Mouse (Mus musculus) heart, postnatal 25 days (tissue): ENCODE results near the gene Irx4. TPM values are rescaled to one million over a fixed set of nuclear protein-coding genes. Genes with fewer than 3 reads are reported as not detected.

Source experiments
- DNase-seq: peaks from one replicate; pipeline ENCODE4 v3.0.0; 2022; ENCODE audit warnings: low spot score
- intact Hi-C: fragments of 180-260 bp; cut with DNase I; formaldehyde crosslinking; loops from one replicate; pipeline ENCODE4 v1.15.1; 2025
- total RNA-seq, 2 experiments: library from RNA; stranded (reverse); gene quantifications; 2 replicates each; pipeline ENCODE4 v1.2.3; 2021

Gene Irx4
- total RNA-seq, result 10 to 100 TPM; 26.0 to 27.0 TPM

DNA sequence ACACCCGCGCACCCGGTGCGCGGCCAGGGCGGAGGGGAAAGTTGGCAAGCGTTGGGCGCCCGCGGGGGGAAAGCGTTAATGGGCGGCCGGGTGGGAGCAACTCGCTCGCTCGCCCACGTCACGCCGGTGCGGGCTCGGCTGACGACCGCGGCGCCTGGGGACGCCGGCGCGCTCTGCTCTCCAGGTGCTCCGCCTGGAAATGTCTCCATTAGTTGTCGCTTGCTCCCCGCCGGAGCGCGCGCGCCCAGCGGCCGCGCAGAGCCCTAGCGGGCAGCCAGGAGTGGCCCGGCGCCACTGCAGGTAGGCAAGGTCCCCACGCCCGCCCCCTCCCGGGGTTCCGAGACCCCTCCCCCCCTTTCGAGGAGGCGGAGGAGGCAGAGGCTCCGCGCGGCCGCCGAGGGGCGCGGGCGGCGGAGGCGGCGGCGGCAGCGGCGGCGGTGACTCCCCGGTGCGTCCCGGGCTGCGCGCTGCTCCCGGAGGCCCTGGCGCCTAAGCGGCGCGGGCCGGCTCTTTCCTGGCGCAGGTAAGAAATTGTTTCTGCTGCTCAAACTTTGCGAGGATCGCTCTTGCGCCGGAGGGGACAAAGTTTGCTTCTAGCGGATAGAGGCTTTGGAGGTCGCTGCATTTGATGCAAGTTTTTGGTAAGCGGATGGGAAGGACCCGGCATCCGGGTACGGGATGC lies at the start of gene Irx4:
Gene Irx4, plus strand, starts transcription at position 126 of the 682 bp plus-strand sequence.
- intact Hi-C loops, result loop anchor here (5.0 kb wide), 1 partner anchor 67 kb away; the partner anchor contains the start of genes Mrpl36 and Ndufs6
- no peak for DNase-seq

DNA sequence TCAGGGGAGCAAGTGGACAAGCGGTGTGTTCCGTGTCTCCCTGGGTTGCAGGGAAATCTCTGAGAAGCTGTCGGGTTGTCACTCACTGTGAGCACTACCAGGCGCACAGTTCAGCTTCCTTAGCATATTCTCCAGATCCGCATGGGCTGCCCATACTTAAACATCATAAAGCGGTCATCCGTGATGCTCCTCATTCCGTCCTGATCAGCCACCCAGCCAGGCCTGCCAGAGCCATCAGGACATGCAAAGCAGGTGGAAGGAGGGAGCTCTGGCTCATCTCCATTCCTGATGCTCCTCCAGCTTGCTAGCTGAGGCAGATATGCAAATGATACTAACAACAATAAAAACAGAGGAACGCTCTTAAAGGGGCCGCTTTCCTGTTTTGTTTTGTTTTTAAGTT lies 46.0 kb upstream of the Irx4 start:
- intact Hi-C loops, result no loop called here
- DNase-seq, result no peak

- intact Hi-C loops, result no loop called here
- DNase-seq, result no peak
These were observed 23.8 kb upstream of the Irx4 start for GRCm38 (mm10) chr13:73236461-73236860.

DNA sequence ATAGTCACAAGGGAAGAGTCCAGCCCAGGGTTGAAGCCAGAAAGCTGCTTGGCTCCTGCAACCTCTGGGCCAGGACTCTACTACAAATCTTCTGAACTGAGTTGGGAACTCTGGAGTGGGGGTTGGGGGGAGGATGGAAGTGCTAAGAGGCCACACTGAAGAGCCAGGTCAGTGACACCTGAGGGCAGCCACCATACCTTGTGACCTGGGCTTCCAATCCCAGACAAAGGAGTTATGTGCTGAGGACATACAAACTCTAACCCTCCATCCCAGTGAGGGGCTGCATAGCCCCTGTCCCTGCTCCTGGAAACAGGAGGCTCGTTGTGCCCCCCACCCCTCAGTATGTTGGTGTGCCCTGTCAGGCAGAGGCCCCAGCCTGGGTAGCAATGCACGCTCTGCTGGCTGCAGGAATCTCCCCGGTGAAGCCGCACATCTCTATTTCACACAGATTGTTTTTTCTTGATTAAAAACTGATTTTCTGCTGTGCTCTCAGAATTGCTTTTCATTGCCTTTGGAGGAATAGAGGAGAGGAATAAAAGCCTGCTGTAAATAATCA lies 21.0 kb upstream of the Irx4 start:
- DNase-seq, result no peak
- intact Hi-C loops, result no loop called here

DNA sequence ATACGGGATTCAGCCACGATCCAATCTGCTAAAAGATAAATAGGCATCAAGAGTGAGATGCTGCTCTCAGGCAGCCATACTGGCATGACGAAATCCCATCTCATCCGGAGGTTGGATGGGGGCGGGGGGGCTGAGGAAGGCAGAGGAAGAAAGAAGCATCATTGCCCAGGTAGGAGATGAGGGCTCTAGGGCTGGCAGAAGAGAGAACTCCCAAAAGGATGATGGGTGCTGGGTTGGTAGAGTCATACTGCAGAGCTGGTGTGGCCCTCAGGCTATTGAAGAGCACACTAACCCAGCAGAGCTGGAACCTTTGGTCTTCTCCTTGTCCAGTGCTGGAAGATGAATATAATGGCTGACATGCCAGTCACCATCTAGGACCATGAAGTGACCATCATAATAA lies 17.7 kb upstream of the Irx4 start:
- intact Hi-C loops, result no loop called here
- DNase-seq, result no peak

DNA sequence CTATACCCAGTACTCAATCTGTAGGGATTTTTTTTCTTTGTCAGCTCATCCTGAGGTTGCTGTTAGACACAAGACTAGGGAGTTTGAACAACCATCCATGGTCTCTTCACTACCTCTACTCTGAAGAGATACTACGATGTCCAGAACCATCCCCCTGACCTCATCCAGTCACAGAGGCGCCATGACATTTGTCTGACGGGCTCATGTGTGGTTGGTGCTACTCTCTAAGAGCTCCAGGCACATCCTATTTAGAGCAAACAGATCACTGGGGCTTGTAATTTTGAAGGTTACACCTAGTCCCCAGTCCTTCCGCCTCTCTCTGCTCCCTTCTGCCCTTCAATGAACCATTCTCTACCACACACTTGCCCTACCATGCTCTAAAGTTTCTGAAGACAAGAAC lies 13.3 kb upstream of the Irx4 start:
- intact Hi-C loops, result no loop called here
- no peak for DNase-seq

DNA sequence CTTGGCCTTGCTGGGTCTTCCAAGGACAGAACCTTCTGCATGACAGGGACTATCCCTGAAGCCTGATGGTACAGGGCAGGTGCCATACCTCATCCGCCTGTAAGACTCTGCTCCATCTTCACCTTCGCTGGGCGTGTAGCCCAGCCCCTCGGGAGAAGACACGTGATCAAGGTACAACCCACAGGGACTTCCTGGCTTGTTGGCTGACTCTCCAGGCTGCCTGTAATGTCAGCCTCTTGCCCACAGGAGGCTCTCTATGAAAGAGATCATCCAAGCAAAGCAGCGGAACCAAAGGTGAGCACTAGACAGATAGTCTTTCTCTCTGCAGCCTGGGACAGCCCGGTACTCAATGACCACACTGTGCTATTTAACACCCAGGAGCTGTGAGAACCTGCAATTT lies 9.1 kb upstream of the Irx4 start:
- DNase-seq, result no peak
- intact Hi-C loops, result no loop called here

- DNase-seq, result no peak
- intact Hi-C loops, result no loop called here
These were observed 8.3 kb upstream of the Irx4 start for GRCm38 (mm10) chr13:73252022-73252421.

GRCm38 (mm10) chr13:73258415-73258814 lies 1.9 kb upstream of the Irx4 start:
- intact Hi-C loops, result loop anchor here (5.0 kb wide), 1 partner anchor 86 kb away; no protein-coding TSS in a partner anchor
- no peak for DNase-seq

DNA sequence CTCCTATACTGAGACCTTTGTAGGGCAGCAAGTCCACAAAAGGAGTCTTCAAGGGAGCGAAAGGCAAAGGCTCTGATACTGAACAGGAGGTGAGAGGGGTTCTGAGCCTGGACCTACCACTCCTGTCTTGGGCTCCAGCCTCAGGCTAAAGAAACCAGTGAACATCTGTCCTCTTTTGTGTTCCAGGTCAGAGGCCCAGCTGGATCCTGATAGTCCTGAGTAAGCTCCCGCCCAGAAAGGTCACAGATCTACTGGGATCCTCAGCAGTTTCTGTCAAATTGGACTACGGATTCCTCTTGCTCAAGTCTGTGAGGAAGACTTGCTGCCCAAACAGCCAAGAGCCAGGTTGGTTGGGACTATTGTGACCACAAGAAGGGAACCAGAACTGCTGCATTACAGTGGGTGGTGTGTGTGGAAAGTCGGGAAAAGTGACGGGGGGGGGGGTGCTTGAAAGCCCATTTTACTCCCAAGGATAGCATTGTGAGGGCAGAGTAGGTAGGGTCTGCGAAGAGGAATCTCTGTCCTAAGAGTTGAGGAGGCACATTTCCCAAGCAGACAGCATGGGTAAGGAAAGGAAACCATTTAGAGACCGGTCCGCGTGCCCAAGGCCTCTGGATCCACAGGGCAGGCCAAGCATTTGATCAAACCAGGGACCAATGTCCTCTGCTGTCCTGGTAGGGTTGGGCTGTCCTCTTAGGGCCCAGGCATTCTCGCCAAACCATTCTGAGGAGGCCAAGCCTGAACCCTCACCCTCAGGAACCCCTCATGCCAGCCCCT lies 514 bp upstream of the Irx4 start:
- intact Hi-C loops, result loop anchor here (5.0 kb wide), 2 partner anchors 68 to 87 kb away; partner anchors contain the start of genes Mrpl36 and Ndufs6

GRCm38 (mm10) chr13:73261036-73261730 lies 904 bp downstream of the Irx4 start:
- no peak for DNase-seq
- intact Hi-C loops, result loop anchor here (5.0 kb wide), 1 partner anchor 66 kb away; the partner anchor contains the start of genes Mrpl36 and Ndufs6

More for the DNA sequence above, 514 bp upstream of the Irx4 start:
- DNase-seq, result no peak

DNA sequence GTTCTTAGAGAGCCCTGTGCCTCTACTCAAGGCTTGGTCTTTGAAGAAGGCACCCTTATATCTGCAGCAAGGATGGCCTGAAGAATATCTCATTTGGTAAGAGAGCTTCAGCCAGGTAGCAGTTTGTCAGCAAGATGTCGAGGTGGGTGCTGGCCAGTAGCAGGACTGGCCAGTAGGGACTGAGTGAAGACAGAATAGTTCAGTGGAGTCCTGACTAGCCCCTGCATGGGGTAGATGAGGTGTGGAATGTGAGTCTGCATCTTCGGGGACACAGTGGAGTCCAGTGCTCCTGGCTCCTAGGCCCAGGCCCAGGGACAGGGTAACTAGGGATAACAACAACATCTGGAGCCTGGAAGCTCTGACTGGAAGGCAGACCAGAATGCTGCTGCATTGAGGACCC lies 1.6 kb downstream of the Irx4 start:
- intact Hi-C loops, result loop anchor here (5.0 kb wide), 1 partner anchor 65 kb away; the partner anchor contains the start of genes Mrpl36 and Ndufs6
- DNase-seq, result no peak

GRCm38 (mm10) chr13:73262336-73263127 lies 2.3 kb downstream of the Irx4 start:
- no peak for DNase-seq
- intact Hi-C loops, result loop anchor here (5.0 kb wide), 1 partner anchor 65 kb away; the partner anchor contains the start of genes Mrpl36 and Ndufs6

- DNase-seq, result no peak
- intact Hi-C loops, result loop anchor here (5.0 kb wide), 1 partner anchor 64 kb away; the partner anchor contains the start of genes Mrpl36 and Ndufs6
These were observed 3.1 kb downstream of the Irx4 start for GRCm38 (mm10) chr13:73263128-73263971.

DNA sequence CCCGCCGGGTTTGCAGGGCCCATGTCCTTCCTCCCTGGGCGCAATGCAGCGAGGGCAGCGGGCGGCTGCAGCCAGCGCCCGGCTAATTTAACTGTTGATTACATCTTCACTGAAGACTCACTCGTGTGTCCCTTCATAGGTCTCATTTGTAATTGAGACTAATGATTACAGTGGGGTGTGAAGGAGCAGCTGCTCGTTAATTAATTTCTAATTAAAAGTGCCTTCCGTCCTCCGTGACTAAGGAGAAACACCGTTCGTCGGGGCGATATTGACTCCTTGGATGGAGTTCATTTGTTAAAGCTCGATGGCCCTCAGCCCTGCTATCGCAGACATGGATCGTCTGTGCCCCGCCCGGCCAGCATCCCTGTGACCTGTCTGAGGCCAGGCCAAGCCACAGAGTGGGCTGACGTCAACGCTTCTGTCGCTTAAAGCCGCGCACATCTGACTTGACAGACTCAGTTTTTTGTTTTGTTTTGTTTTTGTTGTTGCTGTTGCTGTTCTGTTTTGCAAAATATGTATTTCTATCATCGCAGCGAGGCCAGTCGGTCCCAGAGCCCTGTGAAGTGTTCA lies 4.0 kb downstream of the Irx4 start:
- no peak for DNase-seq
- intact Hi-C loops, result loop anchor here (5.0 kb wide), 1 partner anchor 63 kb away; the partner anchor contains the start of genes Mrpl36 and Ndufs6

- no peak for DNase-seq
- intact Hi-C loops, result loop anchor here (5.0 kb wide), 1 partner anchor 62 kb away; the partner anchor contains the start of genes Mrpl36 and Ndufs6
These were observed 4.6 kb downstream of the Irx4 start for GRCm38 (mm10) chr13:73264831-73265230.

DNA sequence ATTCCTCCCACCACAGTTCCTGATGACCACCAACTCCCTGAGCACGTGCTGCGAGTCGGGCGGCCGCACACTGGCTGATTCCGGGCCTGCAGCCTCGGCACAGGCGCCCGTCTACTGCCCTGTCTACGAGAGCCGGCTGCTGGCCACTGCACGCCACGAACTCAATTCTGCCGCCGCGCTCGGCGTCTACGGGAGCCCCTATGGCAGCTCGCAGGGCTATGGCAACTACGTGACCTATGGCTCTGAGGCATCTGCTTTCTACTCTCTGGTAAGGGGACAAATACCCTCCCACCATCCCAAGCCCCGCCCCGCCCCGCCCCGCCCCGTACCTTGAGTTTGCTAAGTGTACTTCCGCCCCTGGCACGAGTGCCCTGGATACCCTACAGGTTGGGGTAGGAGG lies 5.2 kb downstream of the Irx4 start:
- intact Hi-C loops, result no loop called here
- DNase-seq, result no peak

DNA sequence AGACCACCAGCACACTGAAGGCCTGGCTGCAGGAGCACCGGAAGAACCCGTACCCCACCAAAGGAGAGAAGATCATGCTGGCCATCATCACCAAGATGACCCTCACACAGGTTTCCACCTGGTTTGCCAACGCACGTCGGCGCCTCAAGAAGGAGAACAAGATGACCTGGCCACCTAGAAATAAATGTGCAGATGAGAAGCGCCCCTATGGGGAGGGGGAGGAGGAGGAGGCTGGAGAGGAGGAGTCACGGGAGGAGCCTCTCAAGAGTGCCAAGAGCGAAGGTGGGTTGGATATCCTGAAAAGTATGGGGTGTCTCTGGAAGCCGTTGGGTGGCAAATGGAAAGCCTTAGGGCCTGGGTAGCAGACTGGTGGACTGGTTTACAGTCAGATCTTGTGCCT lies 7.3 kb downstream of the Irx4 start:
- intact Hi-C loops, result no loop called here
- no peak for DNase-seq
